In genomic region chr1:21161742-21162141, GRCm38 (mm10) we compare ENCODE assay signal across 8 mouse cellular contexts. TPM values are rescaled to one million over a fixed set of nuclear protein-coding genes. Genes with fewer than 3 reads are reported as not detected.
DNase-seq lines count a peak whose midpoint lies in the region; ATAC-seq and TF ChIP-seq lines count a peak whose summit lies in the region.

No protein-coding gene starts in this region.

- H3K36me3 ChIP-seq in forebrain, embryonic 15.5 days, result no peaks in the 10 kb centered on the region
- no peaks in the 10 kb centered on the region for H3K36me3 ChIP-seq in hindbrain, embryonic 11.5 days (ENCODE audit: control insufficient read depth, insufficient read depth, low read length)
- H3K36me3 ChIP-seq in small intestine, adult 2 months (ENCODE audit: control insufficient read depth, insufficient read depth, low read length), result no peaks in the 10 kb centered on the region

- H3K4me3 ChIP-seq in forebrain, embryonic 15.5 days, result no peak overlapping the region
- H3K4me3 ChIP-seq in hindbrain, embryonic 11.5 days (ENCODE audit: low read depth, low read length), result no peak overlapping the region
- no peak overlapping the region for H3K4me3 ChIP-seq in small intestine, adult 2 months (ENCODE audit: low read depth, low read length)

- 20% methylated on average over 5 of the region's 5 CpGs for WGBS in forebrain, embryonic 15.5 days
- 21% methylated on average over 5 of the region's 5 CpGs for WGBS in hindbrain, embryonic 11.5 days
- WGBS in small intestine, adult 2 months, result 16% methylated on average over 5 of the region's 5 CpGs

- no peak overlapping the region for H3K4me2 ChIP-seq in forebrain, embryonic 15.5 days (replicated peaks)
- H3K4me2 ChIP-seq in hindbrain, embryonic 11.5 days (replicated peaks; ENCODE audit: low read depth, low read length), result no peak overlapping the region

- no peaks in the 10 kb centered on the region for H3K9me3 ChIP-seq in forebrain, embryonic 15.5 days
- no peaks in the 10 kb centered on the region for H3K9me3 ChIP-seq in hindbrain, embryonic 11.5 days (ENCODE audit: control insufficient read depth, low read length)

- no peak overlapping the region for H3K9ac ChIP-seq in forebrain, embryonic 15.5 days (replicated peaks)
- H3K9ac ChIP-seq in hindbrain, embryonic 11.5 days (ENCODE audit: low read depth, low read length), result no peak overlapping the region

- ATAC-seq in forebrain, embryonic 15.5 days (replicated peaks), result peak; percentile 26; the same call in 1 of the 2 replicates
- ATAC-seq in hindbrain, embryonic 11.5 days (ENCODE audit: low FRiP score), result peak; percentile 37; the same call in 1 of the 2 replicates
- ATAC-seq in monocyte, adult 5-6 weeks (replicated peaks; ENCODE audit: insufficient number of reproducible peaks, low FRiP score, low TSS enrichment, poor library complexity, severe bottlenecking), result no peak

- peaks cover 5% of the 10 kb centered on the region; the same call in 1 of the 2 replicates for H3K4me1 ChIP-seq in forebrain, embryonic 15.5 days
- no peaks in the 10 kb centered on the region for H3K4me1 ChIP-seq in hindbrain, embryonic 11.5 days (replicated peaks; ENCODE audit: control insufficient read depth, insufficient read depth, low read length)
- H3K4me1 ChIP-seq in small intestine, adult 2 months (ENCODE audit: control insufficient read depth, insufficient read depth, insufficient read length, low read length), result peaks cover 2% of the 10 kb centered on the region; the same call in 1 of the 2 replicates

- TF ChIP-seq CTCF in small intestine, adult 2 months (IDR thresholded peaks at IDR 0.05; ENCODE audit: extremely low read depth, insufficient read length, insufficient replicate concordance, low read depth, low read length), result peak; percentile 77; the same call in 1 of the 2 replicates

- no peak for TF ChIP-seq POLR2A in small intestine, adult 2 months (IDR thresholded peaks at IDR 0.05; ENCODE audit: low read depth, low read length)

- peak; percentile 94 for DNase-seq in NIH3T3 (ENCODE audit: low read depth)
- DNase-seq in c-Kit-positive CD71-positive TER-119-positive erythroid progenitor cells, embryonic 14.5 days (ENCODE audit: low spot score), result peak; percentile 53
- peak; percentile 92 for DNase-seq in hindbrain, embryonic 11.5 days (ENCODE audit: low spot score)
- DNase-seq in layer of hippocampus, adult 9-11 months, result peak; percentile 64
- DNase-seq in lung, postnatal 36 days, result peak; percentile 87

- H3K27me3 ChIP-seq in forebrain, embryonic 15.5 days, result no peaks in the 10 kb centered on the region
- no peaks in the 10 kb centered on the region for H3K27me3 ChIP-seq in hindbrain, embryonic 11.5 days (ENCODE audit: control insufficient read depth, insufficient read depth, low read length)
- no peaks in the 10 kb centered on the region for H3K27me3 ChIP-seq in small intestine, adult 2 months (ENCODE audit: control insufficient read depth, insufficient read depth, low read length)

- no peak overlapping the region for H3K27ac ChIP-seq in forebrain, embryonic 15.5 days (replicated peaks)
- H3K27ac ChIP-seq in hindbrain, embryonic 11.5 days (ENCODE audit: low read depth, low read length), result no peak overlapping the region
- no peak overlapping the region for H3K27ac ChIP-seq in small intestine, adult 2 months (ENCODE audit: insufficient read depth, low read depth, low read length)

RNA-seq across cellular contexts. Expression of gene Tmem14a, which starts 56.6 kb away (rescaled TPM):
- 16.9 and 17.7 TPM in 2 replicates for polyA plus RNA-seq in forebrain, embryonic 15.5 days (2015; fragmentation: Nextera tagmentation; extraction: Ambion mirVana)
- polyA plus RNA-seq in hindbrain, embryonic 11.5 days (2014; fragmentation: Nextera tagmentation; extraction: Ambion mirVana), result 10.9 and 13.5 TPM in 2 replicates
- 1.1 and 2.2 TPM in 2 replicates for polyA plus RNA-seq in small intestine, adult 2 months (2012; rRNA removed)
- total RNA-seq in monocyte, adult 5-6 weeks (2017), result 0.76 to 3.4 TPM (median 1.2 TPM) in 3 replicates
